Mouse (Mus musculus): Measurements from ENCODE around the gene Metap1d. TPM values are rescaled to one million over a fixed set of nuclear protein-coding genes. Genes with fewer than 3 reads are reported as not detected.

Metap1d gene
- polyA plus RNA-seq, 1 experiment from 2014 or later = 17.0 TPM

DNA sequence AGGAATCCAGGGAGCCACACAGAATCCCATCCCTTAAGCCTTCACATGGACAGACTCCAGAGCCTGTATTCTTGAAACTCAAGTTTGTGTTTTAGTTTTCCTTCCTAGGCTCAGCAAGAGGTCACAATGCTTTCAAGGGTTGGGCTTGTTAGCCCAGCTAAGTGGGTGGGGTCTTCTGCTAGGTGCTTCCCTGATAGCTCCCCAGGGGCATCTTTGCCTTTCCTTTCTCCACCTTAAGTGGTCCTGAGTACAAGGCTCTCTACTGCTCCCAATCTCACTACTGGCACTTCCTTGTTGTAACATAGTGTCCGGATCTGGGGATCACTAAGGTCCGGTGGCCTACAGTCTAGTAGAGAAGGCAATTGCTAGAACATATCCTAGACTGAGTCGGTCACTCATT lies 97.3 kb downstream of the Metap1d start:
- Histone ChIP-seq H3K27me3 (ENCODE audit: control insufficient read depth, insufficient read depth, low read length) (peaks cover 16% of the 10 kb centered on the region), H3K4me2 (replicated peaks; ENCODE audit: low read depth) (no peak overlapping the region), H3K36me3 (ENCODE audit: control insufficient read depth, insufficient read depth, low read length) (no peaks in the 10 kb centered on the region), H3K4me3 (ENCODE audit: low read depth, low read length) (no peak overlapping the region), H3K9me3 (ENCODE audit: control insufficient read depth, low read length) (no peaks in the 10 kb centered on the region), H3K4me1 (replicated peaks; ENCODE audit: control insufficient read depth, insufficient read depth) (0 out of 2 replicates have a peak, but pooled peaks cover 3% of the 10 kb centered on the region), H3K9ac (ENCODE audit: low read length) (no peak overlapping the region), H3K27ac (replicated peaks) (no peak overlapping the region)
- WGBS = 17% methylated on average over 3 of the region's 3 CpGs
- no peak for DNase-seq (ENCODE audit: low spot score)
- no peak for ATAC-seq (ENCODE audit: low FRiP score, low TSS enrichment)
- TF ChIP-seq EP300 (optimal IDR thresholded peaks at IDR 0.05) (no peak), CTCF (IDR thresholded peaks at IDR 0.05; ENCODE audit: low read depth) (no peak)

DNA sequence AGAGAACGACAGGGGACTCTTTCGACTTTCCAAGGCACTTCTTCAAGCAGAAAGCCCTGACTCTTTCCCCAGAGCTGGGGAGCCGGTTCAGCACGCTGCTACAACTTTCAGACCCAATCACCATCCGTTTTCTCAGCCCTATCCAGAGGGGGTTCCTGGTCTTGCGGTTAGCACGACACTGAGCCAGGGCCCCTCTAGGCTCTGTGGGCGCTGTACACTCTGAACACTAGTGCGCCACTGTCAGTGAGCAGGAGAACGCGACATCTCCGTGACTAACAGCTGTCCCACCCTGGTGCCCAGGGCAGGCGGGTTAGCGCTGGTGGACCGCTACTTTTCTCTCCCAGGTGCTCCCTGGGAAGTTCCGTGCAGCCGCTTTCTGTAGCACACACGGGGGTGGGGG lies 98.6 kb downstream of the Metap1d start:
- Histone ChIP-seq H3K9me3 (ENCODE audit: control insufficient read depth, low read length) (no peaks in the 10 kb centered on the region), H3K4me3 (ENCODE audit: low read depth, low read length) (no peak overlapping the region), H3K27ac (replicated peaks) (no peak overlapping the region), H3K27me3 (ENCODE audit: control insufficient read depth, insufficient read depth, low read length) (peaks cover 9% of the 10 kb centered on the region; the same call in 1 of the 2 replicates), H3K4me2 (replicated peaks; ENCODE audit: low read depth) (no peak overlapping the region), H3K9ac (ENCODE audit: low read length) (no peak overlapping the region), H3K36me3 (ENCODE audit: control insufficient read depth, insufficient read depth, low read length) (no peaks in the 10 kb centered on the region), H3K4me1 (replicated peaks; ENCODE audit: control insufficient read depth, insufficient read depth) (no peaks in the 10 kb centered on the region)
- no peak for ATAC-seq (ENCODE audit: low FRiP score, low TSS enrichment)
- TF ChIP-seq EP300 (optimal IDR thresholded peaks at IDR 0.05) (no peak), CTCF (IDR thresholded peaks at IDR 0.05; ENCODE audit: low read depth) (no peak)
- DNase-seq (ENCODE audit: low spot score) = no peak
- 1% methylated on average over 18 of the region's 18 CpGs for WGBS

DNA sequence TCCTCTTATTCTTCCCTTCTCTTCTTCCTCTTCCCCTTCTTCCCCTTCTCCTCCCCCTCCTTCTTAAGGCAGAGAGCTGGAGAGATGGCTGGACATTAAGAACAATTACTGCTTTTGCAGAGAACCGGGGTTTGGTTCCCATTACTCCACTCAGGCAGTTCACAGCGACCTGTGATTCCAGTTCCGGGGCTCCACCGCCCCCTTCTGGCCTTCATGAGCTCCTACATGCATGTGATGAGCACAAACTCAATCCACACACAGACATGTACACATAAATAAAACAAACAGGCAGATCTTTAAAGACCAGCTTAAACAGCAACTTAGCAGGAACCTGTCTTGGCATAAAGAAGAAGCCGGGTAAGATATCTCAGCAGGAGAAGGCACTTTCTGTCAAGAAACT lies 103.0 kb downstream of the Metap1d start:
- Histone ChIP-seq H3K9ac (ENCODE audit: low read length) (no peak overlapping the region), H3K9me3 (ENCODE audit: control insufficient read depth, low read length) (peaks cover 4% of the 10 kb centered on the region; the same call in 1 of the 2 replicates), H3K4me3 (ENCODE audit: low read depth, low read length) (no peak overlapping the region), H3K27me3 (ENCODE audit: control insufficient read depth, insufficient read depth, low read length) (no peaks in the 10 kb centered on the region), H3K36me3 (ENCODE audit: control insufficient read depth, insufficient read depth, low read length) (no peaks in the 10 kb centered on the region), H3K4me2 (replicated peaks; ENCODE audit: low read depth) (no peak overlapping the region), H3K27ac (replicated peaks) (no peak overlapping the region), H3K4me1 (replicated peaks; ENCODE audit: control insufficient read depth, insufficient read depth) (no peaks in the 10 kb centered on the region)
- ATAC-seq (ENCODE audit: low FRiP score, low TSS enrichment) (no peak), DNase-seq (ENCODE audit: low spot score) (no peak)
- 60% methylated on average over 5 of the region's 5 CpGs for WGBS
- 0 out of 2 replicates have a peak, but pooled peaks have one; percentile 2 for TF ChIP-seq CTCF (IDR thresholded peaks at IDR 0.05; ENCODE audit: low read depth)
- no peak for TF ChIP-seq EP300 (optimal IDR thresholded peaks at IDR 0.05)

DNA sequence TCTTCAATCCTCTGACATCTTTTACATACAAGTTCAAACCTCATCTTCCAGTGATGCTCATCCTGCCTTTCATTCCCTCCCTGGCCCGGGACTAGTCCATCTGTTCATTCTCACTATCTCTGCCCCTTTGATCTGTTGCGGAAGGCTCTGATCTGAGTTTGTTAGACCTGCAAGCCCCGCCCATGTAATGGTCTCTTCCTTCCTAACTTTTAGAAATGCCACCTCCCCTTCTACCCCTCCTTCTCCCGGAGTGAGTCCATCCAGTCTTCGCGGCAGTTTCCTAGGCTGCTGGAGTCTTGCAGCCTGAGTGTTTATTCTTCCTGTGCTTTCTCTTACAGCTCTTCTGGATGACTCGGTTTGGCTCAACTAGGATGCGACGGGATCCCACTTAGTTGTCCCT lies 113.4 kb downstream of the Metap1d start:
- Histone ChIP-seq H3K4me2 (replicated peaks; ENCODE audit: low read depth) (no peak overlapping the region), H3K27ac (replicated peaks) (no peak overlapping the region), H3K9me3 (ENCODE audit: control insufficient read depth, low read length) (no peaks in the 10 kb centered on the region), H3K36me3 (ENCODE audit: control insufficient read depth, insufficient read depth, low read length) (no peaks in the 10 kb centered on the region), H3K4me1 (replicated peaks; ENCODE audit: control insufficient read depth, insufficient read depth) (no peaks in the 10 kb centered on the region), H3K4me3 (ENCODE audit: low read depth, low read length) (no peak overlapping the region), H3K9ac (ENCODE audit: low read length) (no peak overlapping the region), H3K27me3 (ENCODE audit: control insufficient read depth, insufficient read depth, low read length) (no peaks in the 10 kb centered on the region)
- ATAC-seq (ENCODE audit: low FRiP score, low TSS enrichment) = no peak
- 66% methylated on average over 9 of the region's 9 CpGs for WGBS
- no peak for DNase-seq (ENCODE audit: low spot score)
- no peak for TF ChIP-seq CTCF (IDR thresholded peaks at IDR 0.05; ENCODE audit: low read depth)
- no peak for TF ChIP-seq EP300 (optimal IDR thresholded peaks at IDR 0.05)

DNA sequence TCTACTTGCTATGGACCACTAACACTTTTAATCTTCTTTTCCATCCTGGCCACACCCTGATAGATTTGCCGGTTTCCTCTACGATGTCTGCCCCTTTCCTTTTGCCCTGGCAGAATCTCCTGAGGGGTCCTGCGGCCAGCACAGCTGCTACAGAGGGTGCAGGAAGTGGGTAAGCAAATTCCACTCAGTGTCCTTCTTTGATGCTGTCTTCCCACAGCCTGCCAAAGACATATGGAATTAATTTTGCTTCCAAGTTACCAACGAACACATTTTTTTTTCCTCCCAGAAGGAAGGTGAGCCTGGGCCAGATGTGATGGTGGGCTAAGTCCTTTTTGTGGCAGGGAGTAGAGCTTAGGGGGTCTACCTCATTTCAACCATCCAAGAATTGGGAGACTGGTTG lies 120.7 kb downstream of the Metap1d start:
- no peak overlapping the region for H3K27ac ChIP-seq (replicated peaks)
- no peaks in the 10 kb centered on the region for H3K4me1 ChIP-seq (replicated peaks; ENCODE audit: control insufficient read depth, insufficient read depth)
- no peak overlapping the region for H3K9ac ChIP-seq (ENCODE audit: low read length)
- no peaks in the 10 kb centered on the region for H3K36me3 ChIP-seq (ENCODE audit: control insufficient read depth, insufficient read depth, low read length)
- no peaks in the 10 kb centered on the region for H3K9me3 ChIP-seq (ENCODE audit: control insufficient read depth, low read length)
- 52% methylated on average over 4 of the region's 4 CpGs for WGBS
- DNase-seq (ENCODE audit: low spot score) (no peak), ATAC-seq (ENCODE audit: low FRiP score, low TSS enrichment) (no peak)
- no peak for TF ChIP-seq CTCF (IDR thresholded peaks at IDR 0.05; ENCODE audit: low read depth)
- no peak for TF ChIP-seq EP300 (optimal IDR thresholded peaks at IDR 0.05)
- H3K4me2 ChIP-seq (replicated peaks; ENCODE audit: low read depth) = no peak overlapping the region
- no peak overlapping the region for H3K4me3 ChIP-seq (ENCODE audit: low read depth, low read length)
- H3K27me3 ChIP-seq (ENCODE audit: control insufficient read depth, insufficient read depth, low read length) = no peaks in the 10 kb centered on the region

Other genes with a start within 250 kb of the Metap1d start
- 55.5 and 59.2 TPM in 2 replicates for gene Dync1i2, start 241.6 kb upstream of the Metap1d start, polyA plus RNA-seq (2015; fragmentation: Nextera tagmentation; extraction: Ambion mirVana)
- 28.0 and 31.2 TPM in 2 replicates for gene Slc25a12, start 85.5 kb upstream of the Metap1d start, polyA plus RNA-seq (2015; fragmentation: Nextera tagmentation; extraction: Ambion mirVana)
- 49.9 and 50.8 TPM in 2 replicates for gene Hat1, start 64.3 kb upstream of the Metap1d start, polyA plus RNA-seq (2015; fragmentation: Nextera tagmentation; extraction: Ambion mirVana)
- 3.2 and 3.8 TPM in 2 replicates for gene Dlx1, start 74.8 kb downstream of the Metap1d start, polyA plus RNA-seq (2015; fragmentation: Nextera tagmentation; extraction: Ambion mirVana)
- 1.3 TPM in 2 replicates for gene Dlx2, start 93.5 kb downstream of the Metap1d start, polyA plus RNA-seq (2015; fragmentation: Nextera tagmentation; extraction: Ambion mirVana)

Measured in stomach, postnatal 0 days (tissue).